In genomic region chrX:165182948-165183347, GRCm38 (mm10) we compare ENCODE assay signal across 3 mouse cellular contexts.
DNase-seq lines count a peak whose midpoint lies in the region; ATAC-seq lines count a peak whose summit lies in the region.
"Not testable (repeated sequence)": the region's sequence is repeated elsewhere in the genome, so short reads cannot be mapped to it uniquely, and the experiment has no call there.

No protein-coding gene starts in this region.

- not testable (repeated sequence) for H3K9ac ChIP-seq in forebrain, embryonic 11.5 days (ENCODE audit: low read length); limb, embryonic 12.5 days (replicated peaks); midbrain, embryonic 11.5 days (ENCODE audit: low read length)

- not testable (repeated sequence) for H3K27me3 ChIP-seq in forebrain, embryonic 11.5 days (ENCODE audit: control insufficient read depth, insufficient read depth, low read length); limb, embryonic 12.5 days; midbrain, embryonic 11.5 days (ENCODE audit: control insufficient read depth, insufficient read depth, low read length)

- DNase-seq in forebrain, embryonic 11.5 days (ENCODE audit: low spot score) = not testable (repeated sequence)
- peak; percentile 73 for DNase-seq in midbrain, embryonic 11.5 days (ENCODE audit: low spot score, missing footprints)

- H3K4me1 ChIP-seq in forebrain, embryonic 11.5 days (replicated peaks; ENCODE audit: control insufficient read depth, insufficient read depth, low read length); limb, embryonic 12.5 days (replicated peaks); midbrain, embryonic 11.5 days (ENCODE audit: control insufficient read depth, insufficient read depth, low read length): not testable (repeated sequence)

- not testable (repeated sequence) for H3K27ac ChIP-seq in forebrain, embryonic 11.5 days (ENCODE audit: low read depth, low read length); limb, embryonic 12.5 days; midbrain, embryonic 11.5 days (ENCODE audit: low read depth, low read length)

- H3K4me3 ChIP-seq in forebrain, embryonic 11.5 days (ENCODE audit: low read depth, low read length); limb, embryonic 12.5 days (replicated peaks); midbrain, embryonic 11.5 days (ENCODE audit: low read depth, low read length): not testable (repeated sequence)

- not testable (repeated sequence) for H3K36me3 ChIP-seq in forebrain, embryonic 11.5 days (ENCODE audit: control insufficient read depth, insufficient read depth, low read length); limb, embryonic 12.5 days; midbrain, embryonic 11.5 days (ENCODE audit: control insufficient read depth, insufficient read depth, low read length)

- not testable (repeated sequence) for H3K9me3 ChIP-seq in forebrain, embryonic 11.5 days (ENCODE audit: control insufficient read depth, low read length); limb, embryonic 12.5 days; midbrain, embryonic 11.5 days (ENCODE audit: control insufficient read depth, low read length)

- 0 out of 2 replicates have a peak, but pooled peaks have one; percentile 51 for ATAC-seq in forebrain, embryonic 11.5 days (replicated peaks; ENCODE audit: low FRiP score)
- peak; percentile 75; the same call in 1 of the 2 replicates for ATAC-seq in limb, embryonic 12.5 days (ENCODE audit: insufficient number of reproducible peaks, insufficient read depth, low FRiP score, low TSS enrichment, low read depth)
- not testable (repeated sequence) for ATAC-seq in midbrain, embryonic 11.5 days (ENCODE audit: low FRiP score)

- WGBS in forebrain, embryonic 11.5 days = 86% methylated on average over 2 of the region's 2 CpGs
- 82% methylated on average over 2 of the region's 2 CpGs for WGBS in limb, embryonic 12.5 days
- WGBS in midbrain, embryonic 11.5 days = 77% methylated on average over 2 of the region's 2 CpGs

- H3K4me2 ChIP-seq in forebrain, embryonic 11.5 days (ENCODE audit: low read depth, low read length, severe bottlenecking); limb, embryonic 12.5 days; midbrain, embryonic 11.5 days: not testable (repeated sequence)
